Mouse (Mus musculus) intestine, embryonic 16.5 days (tissue): ENCODE results near the gene Hsf4. TPM values are rescaled to one million over a fixed set of nuclear protein-coding genes. Genes with fewer than 3 reads are reported as not detected.
A peak's percentile ranks its signal among the peaks of the same experiment; 100 is the strongest.

Experiments used
- ATAC-seq: fragments of 200-750 bp; cut with Nextera tagmentation; 2 replicates; pipeline ENCODE4 v1.8.0; 2017; ENCODE audit warnings: moderate TSS enrichment, moderate library complexity
- H3K27ac ChIP-seq: fragments of 300-500 bp; sonication (generic); 2 replicates; pipeline ENCODE4 v1.5.1; 2014; ENCODE audit warnings: mild to moderate bottlenecking, low read length
- H3K27me3 ChIP-seq: fragments of 300-500 bp; sonication (generic); replicated peaks from 2 replicates; pipeline ENCODE4 v1.6.1; 2014; ENCODE audit warnings: low read length, control low read depth, mixed read lengths; ENCODE audit not compliant: control insufficient read depth, insufficient read depth
- H3K36me3 ChIP-seq: fragments of 300-500 bp; sonication (generic); 2 replicates; pipeline ENCODE4 v1.6.1; 2014; ENCODE audit warnings: low read length, control low read depth; ENCODE audit not compliant: control insufficient read depth, insufficient read depth
- H3K4me1 ChIP-seq: fragments of 300-500 bp; sonication (generic); 2 replicates; pipeline ENCODE4 v1.6.1; 2014; ENCODE audit warnings: low read length, control low read depth, mixed read lengths; ENCODE audit not compliant: control insufficient read depth, insufficient read depth
- H3K4me2 ChIP-seq: fragments of 300-500 bp; sonication (generic); 2 replicates; pipeline ENCODE4 v1.6.1; 2014; ENCODE audit warnings: low read depth, low read length, control low read depth
- H3K4me3 ChIP-seq: fragments of 300-500 bp; sonication (generic); 2 replicates; pipeline ENCODE4 v1.5.1; 2014; ENCODE audit warnings: mild to moderate bottlenecking, low read length
- H3K9ac ChIP-seq: fragments of 300-500 bp; sonication (generic); 2 replicates; pipeline ENCODE4 v1.6.1; 2014; ENCODE audit warnings: low read depth, low read length
- H3K9me3 ChIP-seq: fragments of 300-500 bp; sonication (generic); 2 replicates; pipeline ENCODE4 v1.6.1; 2016; ENCODE audit warnings: low read length, control low read depth; ENCODE audit not compliant: control insufficient read depth
- WGBS: fragments of 180-500 bp; shearing (Covaris S2); extraction: QIAGEN DNeasy Blood & Tissue Kit; methylation state at CpG from one replicate; pipeline ENCODE4 v1.1.7; 2014; 5-methylcytosine and 5-hydroxymethylcytosine counted together
- polyA plus RNA-seq: library from polyadenylated mRNA; unstranded; fragments of >200 nt; fragmentation: Nextera tagmentation; extraction: Ambion mirVana; gene quantifications from 2 replicates; pipeline ENCODE4 v1.2.1, GENCODE M21; 2015

The Hsf4 gene
- polyA plus RNA-seq, 1 experiment from 2014 or later: 0.17 TPM

DNA sequence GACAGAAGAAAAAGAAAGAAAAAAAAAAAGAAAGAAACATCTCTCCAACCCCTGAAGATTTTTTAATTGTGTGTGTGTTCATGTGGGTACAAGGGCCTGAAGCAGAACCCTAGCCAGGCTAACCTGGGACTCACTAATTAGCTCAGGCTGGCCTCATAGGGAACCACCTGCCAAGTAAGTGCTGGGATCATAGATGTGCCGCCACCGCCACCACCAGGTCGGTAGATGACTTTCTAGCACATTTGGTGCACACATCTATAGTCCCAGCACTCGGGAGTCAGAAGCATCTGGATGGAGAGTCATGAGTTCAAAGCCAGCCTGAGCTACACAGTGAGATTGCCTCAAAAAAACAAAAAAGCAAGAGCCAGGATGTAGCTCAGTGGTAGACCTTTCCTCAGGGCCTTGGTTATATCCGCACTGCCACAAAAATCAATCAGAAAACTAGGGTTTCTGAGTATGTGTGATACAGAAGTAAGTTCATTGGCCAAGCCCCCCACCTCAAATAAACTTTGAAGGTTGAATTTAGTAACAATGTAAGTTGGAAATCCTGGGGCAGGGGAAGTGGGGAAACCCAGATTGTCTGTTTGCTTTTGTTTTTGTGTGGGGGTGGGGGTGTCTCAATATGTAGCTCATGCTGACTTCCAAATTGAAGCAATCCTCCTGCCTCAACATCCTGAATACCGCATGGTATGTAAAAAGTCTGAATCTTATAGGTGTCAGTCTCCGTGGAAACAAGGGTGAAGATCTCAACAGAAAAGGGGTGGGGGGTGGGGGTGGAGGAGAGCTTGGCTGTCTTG lies 12.1 kb upstream of the Hsf4 start:
- Histone ChIP-seq H3K9me3 (no peaks in the 10 kb centered on the region), H3K4me2 (no peak overlapping the region), H3K36me3 (no peaks in the 10 kb centered on the region; the same call in 1 of the 2 replicates), H3K9ac (no peak overlapping the region), H3K27me3 (peaks cover 12% of the 10 kb centered on the region), H3K4me3 (no peak overlapping the region), H3K4me1 (peaks cover 30% of the 10 kb centered on the region), H3K27ac (no peak overlapping the region)
- WGBS: 77% methylated on average over 7 of the region's 7 CpGs
- no peak for ATAC-seq

DNA sequence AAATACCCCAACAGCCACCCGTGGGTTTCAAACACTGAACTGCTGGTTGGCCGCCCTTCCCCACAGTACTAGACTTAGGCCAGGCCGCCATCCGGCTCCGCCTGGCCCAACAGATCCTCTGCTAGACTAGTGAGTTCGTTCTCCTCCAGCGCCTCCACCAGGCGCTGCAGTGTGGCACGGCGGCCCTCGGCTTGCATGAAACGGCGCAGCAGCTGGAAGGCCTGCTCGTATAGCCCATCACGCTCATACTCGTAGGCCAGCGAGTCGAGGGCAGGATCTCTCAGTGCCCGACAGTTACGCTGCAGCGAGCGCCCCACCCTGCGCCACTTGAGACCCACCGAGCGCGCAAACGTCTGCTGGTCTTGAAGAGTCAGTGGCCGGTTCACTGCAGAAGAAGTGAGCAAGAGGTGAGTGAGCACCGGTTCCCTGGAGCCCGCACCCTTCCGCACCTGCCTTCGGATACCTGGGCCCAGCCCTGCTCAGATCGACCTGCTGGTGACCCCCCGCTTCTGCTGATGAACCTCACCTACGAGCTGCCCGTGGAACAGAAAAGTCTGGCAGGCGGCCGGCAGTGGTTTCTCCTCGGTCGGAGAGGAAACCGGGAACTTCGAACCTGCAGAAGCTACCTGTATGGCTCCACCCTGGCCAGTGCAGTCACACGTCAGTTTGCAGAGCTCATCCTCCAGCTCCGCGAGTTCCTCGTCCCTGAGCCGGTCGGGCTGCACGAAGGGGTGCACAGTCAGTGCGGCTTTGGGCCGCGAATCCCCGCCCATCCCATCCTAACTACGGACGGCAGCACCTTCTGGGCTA lies 10.5 kb upstream of the Hsf4 start:
- Histone ChIP-seq H3K9me3 (no peaks in the 10 kb centered on the region), H3K27me3 (peaks cover 12% of the 10 kb centered on the region), H3K36me3 (no peaks in the 10 kb centered on the region; the same call in 1 of the 2 replicates), H3K4me3 (peak overlapping the region; percentile 45), H3K4me1 (peaks cover 31% of the 10 kb centered on the region), H3K9ac (peak overlapping the region; percentile 53), H3K27ac (no peak overlapping the region), H3K4me2 (peak overlapping the region; percentile 77)
- WGBS: 12% methylated on average over 55 of the region's 55 CpGs
- ATAC-seq: peak; percentile 11; the same call in 1 of the 2 replicates

DNA sequence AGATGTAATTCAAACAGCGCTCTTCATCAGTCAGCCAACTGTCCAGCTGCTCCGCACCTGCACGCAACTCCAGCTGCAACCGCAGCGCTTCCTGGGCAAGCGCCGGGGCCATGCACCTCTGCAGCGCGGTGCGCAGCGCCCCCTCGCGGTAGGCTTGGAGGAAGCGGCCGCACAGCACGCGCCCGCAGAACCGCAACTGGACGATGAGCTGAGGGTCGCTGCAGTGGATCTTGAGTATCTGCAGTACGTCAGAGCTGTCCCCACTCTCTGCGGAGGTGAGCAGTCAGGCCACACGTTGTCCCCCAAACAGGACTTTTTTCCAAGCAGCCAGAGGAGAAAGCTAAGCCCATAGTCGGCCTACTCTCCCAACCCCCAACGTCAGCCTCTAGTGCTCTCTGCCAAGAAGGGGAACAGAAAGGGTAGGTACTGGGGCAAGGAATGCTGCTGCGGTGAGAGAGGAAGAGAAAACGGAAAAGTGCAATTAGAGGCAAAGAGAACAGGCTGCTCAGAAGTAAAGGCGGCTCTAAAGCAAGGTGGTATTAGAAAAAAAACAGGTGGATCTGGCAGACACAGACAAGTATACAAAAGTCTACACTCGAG lies 9.8 kb upstream of the Hsf4 start:
- no peak overlapping the region for H3K27ac ChIP-seq
- peaks cover 12% of the 10 kb centered on the region for H3K27me3 ChIP-seq
- peak overlapping the region; percentile 77 for H3K4me2 ChIP-seq
- H3K4me3 ChIP-seq: peak overlapping the region; percentile 45
- H3K4me1 ChIP-seq: peaks cover 30% of the 10 kb centered on the region
- no peaks in the 10 kb centered on the region; the same call in 1 of the 2 replicates for H3K36me3 ChIP-seq
- H3K9ac ChIP-seq: peak overlapping the region; percentile 53
- H3K9me3 ChIP-seq: no peaks in the 10 kb centered on the region
- WGBS: 5% methylated on average over 30 of the region's 30 CpGs
- peak; percentile 36; the same call in 1 of the 2 replicates for ATAC-seq

DNA sequence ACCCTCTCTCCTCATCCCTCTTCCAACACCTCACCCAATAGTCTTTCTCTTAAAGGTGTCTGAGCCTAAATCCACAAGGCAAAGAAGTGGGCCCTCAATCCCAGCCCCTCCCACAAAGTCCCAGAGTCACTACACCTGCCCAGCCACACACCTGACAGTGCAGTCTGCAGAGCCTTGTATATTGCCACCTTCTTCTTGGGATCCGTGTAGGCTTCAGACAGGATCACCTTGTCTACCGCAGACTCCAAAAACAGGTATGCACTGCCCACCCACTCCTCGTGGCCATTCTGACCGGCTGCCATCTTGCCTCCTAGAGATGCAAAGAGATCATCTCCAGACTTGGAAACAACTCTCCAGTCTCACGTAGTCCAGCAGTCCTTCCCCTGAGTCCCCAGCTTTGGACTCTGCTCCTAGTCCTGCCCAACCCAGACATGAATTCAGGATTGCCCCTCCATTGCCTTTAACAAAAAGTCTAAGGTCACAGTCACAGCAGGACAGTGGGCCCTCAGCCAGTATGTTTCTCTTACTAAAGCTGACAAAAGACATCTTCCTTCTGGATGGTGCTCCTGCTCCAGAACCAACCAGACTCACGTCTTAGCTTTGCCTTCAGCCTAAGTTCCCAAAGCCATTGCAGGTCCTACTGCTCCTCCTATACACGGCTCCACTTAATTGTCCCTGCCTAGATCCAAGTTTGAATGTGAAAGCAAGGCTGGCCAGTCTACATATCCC lies 9.1 kb upstream of the Hsf4 start:
- H3K27ac ChIP-seq: no peak overlapping the region
- no peak for ATAC-seq
- no peak overlapping the region for H3K4me3 ChIP-seq
- no peak overlapping the region for H3K4me2 ChIP-seq
- no peaks in the 10 kb centered on the region for H3K9me3 ChIP-seq
- peaks cover 28% of the 10 kb centered on the region for H3K4me1 ChIP-seq
- H3K9ac ChIP-seq: no peak overlapping the region
- no peaks in the 10 kb centered on the region; the same call in 1 of the 2 replicates for H3K36me3 ChIP-seq
- H3K27me3 ChIP-seq: peaks cover 12% of the 10 kb centered on the region
- 74% methylated on average over 7 of the region's 7 CpGs for WGBS

DNA sequence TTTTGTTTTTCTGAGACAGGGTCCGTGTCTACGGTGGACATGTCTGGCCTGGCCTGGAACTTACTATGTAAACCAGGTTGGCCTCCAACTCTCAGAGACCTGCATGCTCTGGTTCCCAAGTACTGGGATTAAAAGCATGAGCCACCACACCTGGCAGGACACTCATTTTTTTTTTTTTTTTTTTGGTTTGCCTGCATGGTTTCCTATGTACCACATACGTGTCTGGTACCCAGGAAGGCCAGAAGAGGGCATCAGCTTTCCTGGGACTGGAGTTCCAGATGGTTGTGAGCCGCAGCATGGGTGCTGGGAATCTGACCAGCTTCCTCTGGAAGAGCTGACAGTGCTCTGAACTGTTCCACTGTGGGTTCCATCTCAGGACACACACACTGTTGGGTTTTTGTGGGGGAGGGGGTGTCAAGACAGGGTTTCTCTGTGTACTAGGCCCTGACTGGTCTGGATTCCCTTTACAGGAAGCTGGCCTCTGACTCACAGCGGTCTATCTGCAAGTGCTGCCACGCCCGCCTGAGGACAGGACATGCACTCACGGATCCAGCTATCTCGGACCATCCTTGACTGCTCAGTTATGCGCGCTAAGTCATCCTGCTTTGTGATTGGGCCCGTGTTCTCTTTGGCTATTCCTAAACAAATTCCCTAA lies 8.1 kb upstream of the Hsf4 start:
- no peak for ATAC-seq
- H3K9ac ChIP-seq: no peak overlapping the region
- no peaks in the 10 kb centered on the region; the same call in 1 of the 2 replicates for H3K36me3 ChIP-seq
- H3K4me1 ChIP-seq: peaks cover 28% of the 10 kb centered on the region
- H3K9me3 ChIP-seq: no peaks in the 10 kb centered on the region
- peaks cover 14% of the 10 kb centered on the region for H3K27me3 ChIP-seq
- no peak overlapping the region for H3K4me3 ChIP-seq
- no peak overlapping the region for H3K27ac ChIP-seq
- WGBS: 86% methylated on average over 12 of the region's 12 CpGs
- no peak overlapping the region for H3K4me2 ChIP-seq

DNA sequence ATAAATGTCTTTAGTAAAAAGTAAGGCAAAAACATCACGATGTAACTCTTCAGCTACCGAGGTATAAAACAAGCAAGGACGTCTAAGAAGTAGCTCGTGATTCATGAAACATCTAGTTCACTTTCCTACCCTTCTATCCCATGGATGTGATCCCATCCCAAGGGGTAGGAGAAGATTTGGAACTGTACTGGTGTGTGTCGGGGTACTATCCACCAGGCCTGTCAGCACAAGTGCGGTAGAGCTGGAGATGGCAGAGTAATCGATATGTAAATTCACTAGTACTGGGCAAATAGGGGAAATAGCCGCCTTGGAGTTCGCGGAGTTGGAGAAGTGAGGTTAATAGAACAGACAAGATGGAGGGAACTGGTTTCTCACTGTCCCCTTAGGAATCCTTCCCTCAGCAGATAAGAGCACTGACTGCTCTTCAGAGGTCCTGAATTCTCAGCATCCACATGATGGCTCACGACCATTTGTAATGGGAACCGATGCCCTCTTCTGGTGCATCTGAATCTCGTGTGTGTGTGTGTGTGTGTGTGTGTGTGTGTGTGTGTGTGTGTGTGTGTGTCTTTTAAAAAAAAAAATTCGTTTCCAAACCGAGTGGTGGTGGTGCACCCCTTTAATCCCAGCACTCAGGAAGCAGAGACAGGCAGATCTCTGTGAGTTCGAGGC lies 6.2 kb upstream of the Hsf4 start:
- peaks cover 33% of the 10 kb centered on the region for H3K27me3 ChIP-seq
- WGBS: 39% methylated on average over 16 of the region's 16 CpGs
- H3K4me2 ChIP-seq: peak overlapping the region; percentile 92; the same call in 1 of the 2 replicates
- H3K9ac ChIP-seq: 0 out of 2 replicates have a peak overlapping the region, but pooled peaks have one; percentile 74
- H3K4me3 ChIP-seq: peak overlapping the region; percentile 71
- no peaks in the 10 kb centered on the region for H3K9me3 ChIP-seq
- no peak for ATAC-seq
- H3K36me3 ChIP-seq: no peaks in the 10 kb centered on the region; the same call in 1 of the 2 replicates
- no peak overlapping the region for H3K27ac ChIP-seq
- peaks cover 30% of the 10 kb centered on the region for H3K4me1 ChIP-seq

DNA sequence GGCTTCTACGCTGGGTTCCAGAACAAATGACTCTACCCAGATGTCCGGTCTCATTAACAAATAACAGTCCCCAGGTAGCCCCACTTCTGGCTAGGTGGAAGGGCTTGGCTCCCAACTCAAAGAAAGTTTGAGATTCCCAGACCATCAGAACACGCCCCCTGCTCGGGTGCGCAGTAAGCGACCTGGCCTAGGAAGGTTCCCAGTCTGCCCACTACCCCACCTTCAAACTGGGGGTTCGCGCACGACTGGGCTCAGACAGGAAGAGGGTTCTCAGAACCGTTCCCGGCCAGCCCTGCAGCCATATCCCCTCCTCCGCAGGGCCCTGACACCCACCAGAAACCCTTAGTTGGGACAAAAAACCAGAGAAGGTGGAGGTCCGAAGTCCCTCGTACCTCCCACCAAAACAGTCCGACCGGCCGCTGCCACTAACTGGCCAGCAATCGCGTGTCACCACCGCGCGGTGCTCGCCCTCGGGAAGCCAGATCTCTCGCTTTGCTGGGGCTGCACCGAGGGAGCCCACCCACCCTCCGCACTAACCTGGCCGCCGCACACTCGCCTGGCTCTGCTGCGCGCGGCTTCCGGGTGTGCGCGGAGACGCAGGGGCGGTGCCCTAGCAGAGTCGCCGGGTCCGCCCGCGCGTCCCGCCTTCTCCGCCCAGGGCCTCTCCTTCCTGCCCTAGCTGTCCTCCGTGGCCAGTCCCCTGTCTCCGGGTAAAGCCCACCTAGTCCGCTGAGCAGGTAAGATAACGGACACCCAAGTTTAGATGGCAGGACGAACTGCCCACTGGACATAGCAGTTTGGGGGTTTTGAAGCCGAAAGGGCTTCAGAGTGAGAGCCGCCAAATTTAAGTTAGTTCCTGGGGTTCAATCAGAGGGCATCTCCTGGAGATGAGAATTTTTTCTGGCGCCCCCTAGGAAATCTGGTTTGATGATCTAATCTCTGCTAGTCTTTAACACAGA lies 5.3 kb upstream of the Hsf4 start, which contains the start of the genes Tradd and Fbxl8:
TSS of gene Tradd (minus strand) at position 586 of the 959 bp plus-strand sequence.
TSS of gene Fbxl8 (plus strand) at position 625 of the 959 bp plus-strand sequence.
- 1% methylated on average over 53 of the region's 54 CpGs for WGBS
- Histone ChIP-seq H3K27me3 (peaks cover 33% of the 10 kb centered on the region), H3K9me3 (no peaks in the 10 kb centered on the region), H3K27ac (peak within 1 kb of the TSS; percentile 55), H3K4me1 (peaks cover 33% of the 10 kb centered on the region), H3K4me2 (peak within 1 kb of the TSS; percentile 92), H3K36me3 (no peaks in the 10 kb centered on the region; the same call in 1 of the 2 replicates), H3K4me3 (peak within 1 kb of the TSS; percentile 71), H3K9ac (peak within 1 kb of the TSS; percentile 74)
- peak; percentile 85 for ATAC-seq
